Comparison of ENCODE assay signal across 9 mouse cellular contexts in the genomic region with DNA sequence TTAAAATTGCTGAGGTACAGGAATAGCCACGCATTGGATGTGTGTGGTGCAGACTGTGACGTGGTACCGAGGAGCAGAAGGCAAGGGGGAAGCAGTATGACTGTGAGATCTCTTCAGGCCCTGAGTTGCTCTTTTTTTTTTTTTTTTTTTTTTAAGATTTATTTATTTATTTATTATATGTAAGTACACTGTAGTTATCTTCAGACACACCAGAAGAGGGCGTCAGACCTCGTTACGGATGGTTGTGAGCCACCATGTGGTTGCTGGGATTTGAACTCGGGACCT. TPM values are rescaled to one million over a fixed set of nuclear protein-coding genes. Genes with fewer than 3 reads are reported as not detected.
A peak's percentile ranks its signal among the peaks of the same experiment; 100 is the strongest.
DNase-seq lines count a peak whose midpoint lies in the region; ATAC-seq and TF ChIP-seq lines count a peak whose summit lies in the region.
"Not testable (repeated sequence)": the region's sequence is repeated elsewhere in the genome, so short reads cannot be mapped to it uniquely, and the experiment has no call there.
"Had no signal": no experiment of that assay in that cellular context is flagged by ENCODE, and none has a peak within 500 bp of the region (broad histone marks: within the 10 kb centered on the region; RNA-seq: fewer than 3 reads in every experiment).

No protein-coding gene starts in this region.

- not testable (repeated sequence) for H3K27ac ChIP-seq in MEL (ENCODE audit: control insufficient read depth, low read depth, low read length); embryonic fibroblast, embryonic 13.5 days (ENCODE audit: insufficient read depth, low read length); heart, embryonic 11.5 days (ENCODE audit: low read depth, low read length); hindbrain, postnatal 0 days; limb, embryonic 12.5 days; neural tube, embryonic 11.5 days (ENCODE audit: low read depth, low read length)
- 0 out of 2 replicates have a peak overlapping the region, but pooled peaks have one; percentile 50 for H3K27ac ChIP-seq in lung, embryonic 15.5 days

- peaks cover 39% of the 10 kb centered on the region for H3K79me2 ChIP-seq in MEL (ENCODE audit: control insufficient read depth, insufficient read depth, low read length, poor library complexity)

- H3K4me3 ChIP-seq in MEL (ENCODE audit: control insufficient read depth in 1 of 2, insufficient read depth in 1 of 2, low read depth in 2 of 2, low read length in 2 of 2): peak overlapping the region; percentile 51 to 66
- H3K4me3 ChIP-seq in embryonic fibroblast, embryonic 13.5 days (ENCODE audit: insufficient read depth, low read length): peak overlapping the region; percentile 96
- H3K4me3 ChIP-seq in heart, embryonic 11.5 days (ENCODE audit: low read depth, low read length): peak overlapping the region; percentile 59
- H3K4me3 ChIP-seq in hindbrain, postnatal 0 days (ENCODE audit: low read length): peak overlapping the region; percentile 88
- peak overlapping the region; percentile 72 for H3K4me3 ChIP-seq in limb, embryonic 12.5 days (replicated peaks)
- peak overlapping the region; percentile 93 for H3K4me3 ChIP-seq in lung, embryonic 15.5 days
- H3K4me3 ChIP-seq in neural tube, embryonic 11.5 days (ENCODE audit: low read depth, low read length): not testable (repeated sequence)

- peaks cover 0 to 23% of the 10 kb centered on the region in 2 experiments; a peak in 3 of 4 replicates for H3K36me3 ChIP-seq in MEL (ENCODE audit: control insufficient read depth in 1 of 2, insufficient read depth in 2 of 2, low read length in 2 of 2)
- H3K36me3 ChIP-seq in heart, embryonic 11.5 days (ENCODE audit: control insufficient read depth, insufficient read depth, low read length); hindbrain, postnatal 0 days (ENCODE audit: insufficient read depth, low read length); limb, embryonic 12.5 days; lung, embryonic 15.5 days; neural tube, embryonic 11.5 days (ENCODE audit: control insufficient read depth, insufficient read depth, low read length): not testable (repeated sequence)

- H3K27me3 ChIP-seq in MEL (ENCODE audit: control insufficient read depth in 1 of 2, insufficient read depth in 2 of 2, low read length in 2 of 2); heart, embryonic 11.5 days (ENCODE audit: control insufficient read depth, insufficient read depth, low read length); hindbrain, postnatal 0 days (ENCODE audit: insufficient read depth, low read length); limb, embryonic 12.5 days; lung, embryonic 15.5 days; neural tube, embryonic 11.5 days (ENCODE audit: control insufficient read depth, insufficient read depth, low read length): not testable (repeated sequence)

- not testable (repeated sequence) for H3K4me1 ChIP-seq in MEL (ENCODE audit: control insufficient read depth in 1 of 2, insufficient read depth in 2 of 2, low read length in 2 of 2); embryonic fibroblast, embryonic 13.5 days (ENCODE audit: control insufficient read depth, insufficient read depth, low read length); heart, embryonic 11.5 days (ENCODE audit: control insufficient read depth, insufficient read depth, low read length); hindbrain, postnatal 0 days (ENCODE audit: insufficient read depth, low read length); limb, embryonic 12.5 days (replicated peaks); neural tube, embryonic 11.5 days (ENCODE audit: control insufficient read depth, insufficient read depth, low read length)
- H3K4me1 ChIP-seq in lung, embryonic 15.5 days: peaks cover 10% of the 10 kb centered on the region; the same call in 1 of the 2 replicates

- DNase-seq in MEL (ENCODE audit: low read depth, low spot score); hindbrain, postnatal 0 days (ENCODE audit: low spot score); neural tube, embryonic 11.5 days (ENCODE audit: low spot score): not testable (repeated sequence)

- not testable (repeated sequence) for TF ChIP-seq EP300 in MEL (IDR thresholded peaks at IDR 0.05; ENCODE audit: low read depth in 1 of 2, low read length in 2 of 2)

- H3K9me3 ChIP-seq in MEL (replicated peaks; ENCODE audit: insufficient read depth, low read length); heart, embryonic 11.5 days (replicated peaks; ENCODE audit: control insufficient read depth, low read length); hindbrain, postnatal 0 days (ENCODE audit: low read length); limb, embryonic 12.5 days; lung, embryonic 15.5 days; neural tube, embryonic 11.5 days (ENCODE audit: control insufficient read depth, low read length): not testable (repeated sequence)

- not testable (repeated sequence) for ATAC-seq in heart, embryonic 11.5 days (replicated peaks; ENCODE audit: insufficient number of reproducible peaks, low FRiP score, low TSS enrichment); hindbrain, postnatal 0 days; limb, embryonic 12.5 days (ENCODE audit: insufficient number of reproducible peaks, insufficient read depth, low FRiP score, low TSS enrichment, low read depth); lung, embryonic 15.5 days (ENCODE audit: borderline replicate concordance, extremely low read depth, low FRiP score, low TSS enrichment); neural tube, embryonic 11.5 days (ENCODE audit: insufficient read depth, low FRiP score, low TSS enrichment)

- peak overlapping the region; percentile 79 for H3K9ac ChIP-seq in MEL (ENCODE audit: control insufficient read depth, low read depth, low read length, poor library complexity, severe bottlenecking)
- peak overlapping the region; percentile 77; the same call in 1 of the 2 replicates for H3K9ac ChIP-seq in heart, embryonic 11.5 days (ENCODE audit: low read depth, low read length)
- H3K9ac ChIP-seq in hindbrain, postnatal 0 days (replicated peaks; ENCODE audit: low read length): peak overlapping the region; percentile 62; the same call in 1 of the 2 replicates
- H3K9ac ChIP-seq in limb, embryonic 12.5 days (replicated peaks); neural tube, embryonic 11.5 days (ENCODE audit: low read length): not testable (repeated sequence)
- peak overlapping the region; percentile 92; the same call in 1 of the 2 replicates for H3K9ac ChIP-seq in lung, embryonic 15.5 days

- WGBS in heart, embryonic 11.5 days (ENCODE audit: insufficient replicate concordance): 60% methylated on average over 7 of the region's 7 CpGs
- 61% methylated on average over 7 of the region's 7 CpGs for WGBS in hindbrain, postnatal 0 days
- 70% methylated on average over 7 of the region's 7 CpGs for WGBS in limb, embryonic 12.5 days
- WGBS in lung, embryonic 15.5 days: 52% methylated on average over 7 of the region's 7 CpGs
- 70% methylated on average over 7 of the region's 7 CpGs for WGBS in neural tube, embryonic 11.5 days

- not testable (repeated sequence) for TF ChIP-seq CTCF in MEL (IDR thresholded peaks at IDR 0.05 in 2 of 3, conservative IDR thresholded peaks at IDR 0.05 in 1 of 3; ENCODE audit: control insufficient read depth in 1 of 3, insufficient read depth in 1 of 3, low read depth in 2 of 3, low read length in 3 of 3, poor library complexity in 1 of 3, severe bottlenecking in 1 of 3); embryonic fibroblast, embryonic 13.5 days (IDR thresholded peaks at IDR 0.05; ENCODE audit: borderline replicate concordance, insufficient read depth, low read length); hindbrain, postnatal 0 days (IDR thresholded peaks at IDR 0.05; ENCODE audit: low read depth)

- peak overlapping the region; percentile 79 for H3K4me2 ChIP-seq in heart, embryonic 11.5 days
- H3K4me2 ChIP-seq in hindbrain, postnatal 0 days (ENCODE audit: low read depth, low read length): peak overlapping the region; percentile 72
- H3K4me2 ChIP-seq in limb, embryonic 12.5 days: peak overlapping the region; percentile 74
- peak overlapping the region; percentile 67 for H3K4me2 ChIP-seq in lung, embryonic 15.5 days
- H3K4me2 ChIP-seq in neural tube, embryonic 11.5 days (ENCODE audit: low read depth): peak overlapping the region; percentile 63

- TF ChIP-seq RAD21 in MEL (IDR thresholded peaks at IDR 0.05; ENCODE audit: low read depth, low read length): not testable (repeated sequence)

- not testable (repeated sequence) for TF ChIP-seq POLR2A in MEL (IDR thresholded peaks at IDR 0.05; ENCODE audit: control insufficient read depth in 1 of 2, insufficient read depth in 1 of 2, low read depth in 1 of 2, low read length in 2 of 2, poor library complexity in 1 of 2); embryonic fibroblast, embryonic 13.5 days (IDR thresholded peaks at IDR 0.05; ENCODE audit: low read depth, low read length)

RNA-seq across cellular contexts. Expression of a gene that starts 0.8 kb away (rescaled TPM):
- 58.6 and 67.8 TPM in 2 replicates for total RNA-seq in MEL (2012; rRNA removed)
- 100 to 1,000 TPM in 1 of 2 experiments, not detected in 1; 101 TPM for polyA plus RNA-seq in MEL (2012; ENCODE audit: insufficient read depth in 1 of 2, insufficient read length in 2 of 2, low read depth in 1 of 2, low replicate concordance in 2 of 2, missing spikeins in 1 of 2)
- polyA plus RNA-seq in embryonic fibroblast, embryonic 13.5 days (2011; ENCODE audit: insufficient read length, low read depth, missing spikeins): 35.7 and 38.8 TPM in 2 replicates
- 19.0 and 20.0 TPM in 2 replicates for polyA plus RNA-seq in heart, embryonic 11.5 days (2014; fragmentation: Nextera tagmentation; extraction: Ambion mirVana)
- 5.3 and 6.4 TPM in 2 replicates for total RNA-seq in hindbrain, postnatal 0 days (2014; rRNA removed)
- polyA plus RNA-seq in hindbrain, postnatal 0 days (2015; fragmentation: Nextera tagmentation; extraction: Ambion mirVana): 6.1 and 8.4 TPM in 2 replicates
- 12.0 and 13.6 TPM in 2 replicates for polyA plus RNA-seq in limb, embryonic 12.5 days (2016; fragmentation: Nextera tagmentation; extraction: Ambion mirVana)
- 20.1 and 24.7 TPM in 2 replicates for polyA plus RNA-seq in lung, embryonic 15.5 days (2015; fragmentation: Nextera tagmentation; extraction: Ambion mirVana)
- 11.7 and 12.3 TPM in 2 replicates for polyA plus RNA-seq in neural tube, embryonic 11.5 days (2014; fragmentation: Nextera tagmentation; extraction: Ambion mirVana)

RNA-seq across cellular contexts. Expression of a gene that starts 33.4 kb away (rescaled TPM):
- total RNA-seq in MEL (2012; rRNA removed): 10.5 and 12.1 TPM in 2 replicates
- polyA plus RNA-seq in MEL (2012; ENCODE audit: insufficient read depth in 1 of 2, insufficient read length in 2 of 2, low read depth in 1 of 2, low replicate concordance in 2 of 2, missing spikeins in 1 of 2): 1 to 10 TPM in 1 of 2 experiments, not detected in 1; 7.6 TPM
- 3.3 and 3.6 TPM in 2 replicates for polyA plus RNA-seq in embryonic fibroblast, embryonic 13.5 days (2011; ENCODE audit: insufficient read length, low read depth, missing spikeins)
- 3.1 and 5.6 TPM in 2 replicates for polyA plus RNA-seq in heart, embryonic 11.5 days (2014; fragmentation: Nextera tagmentation; extraction: Ambion mirVana)
- 3.0 and 5.5 TPM in 2 replicates for total RNA-seq in hindbrain, postnatal 0 days (2014; rRNA removed)
- polyA plus RNA-seq in hindbrain, postnatal 0 days (2015; fragmentation: Nextera tagmentation; extraction: Ambion mirVana): 4.8 and 5.2 TPM in 2 replicates
- polyA plus RNA-seq in limb, embryonic 12.5 days (2016; fragmentation: Nextera tagmentation; extraction: Ambion mirVana): 10.2 and 11.5 TPM in 2 replicates
- 5.3 and 5.5 TPM in 2 replicates for polyA plus RNA-seq in lung, embryonic 15.5 days (2015; fragmentation: Nextera tagmentation; extraction: Ambion mirVana)
- polyA plus RNA-seq in neural tube, embryonic 11.5 days (2014; fragmentation: Nextera tagmentation; extraction: Ambion mirVana): 6.4 and 6.7 TPM in 2 replicates

RNA-seq across cellular contexts. Expression of a gene that starts 38.4 kb away (rescaled TPM):
- not detected in 2 replicates for total RNA-seq in MEL (2012; rRNA removed)
- polyA plus RNA-seq in MEL (2012; ENCODE audit: insufficient read depth in 1 of 2, insufficient read length in 2 of 2, low read depth in 1 of 2, low replicate concordance in 2 of 2, missing spikeins in 1 of 2): not detected
- not detected in 2 replicates for polyA plus RNA-seq in embryonic fibroblast, embryonic 13.5 days (2011; ENCODE audit: insufficient read length, low read depth, missing spikeins)
- 0.04 and 0.10 TPM in 2 replicates for polyA plus RNA-seq in heart, embryonic 11.5 days (2014; fragmentation: Nextera tagmentation; extraction: Ambion mirVana)
- 0.26 TPM in 1 of 2 replicates, not detected in the other for total RNA-seq in hindbrain, postnatal 0 days (2014; rRNA removed)
- polyA plus RNA-seq in hindbrain, postnatal 0 days (2015; fragmentation: Nextera tagmentation; extraction: Ambion mirVana): 0.24 and 0.33 TPM in 2 replicates
- 0.09 and 0.16 TPM in 2 replicates for polyA plus RNA-seq in limb, embryonic 12.5 days (2016; fragmentation: Nextera tagmentation; extraction: Ambion mirVana)
- 0.52 and 0.64 TPM in 2 replicates for polyA plus RNA-seq in lung, embryonic 15.5 days (2015; fragmentation: Nextera tagmentation; extraction: Ambion mirVana)
- 0.15 and 0.24 TPM in 2 replicates for polyA plus RNA-seq in neural tube, embryonic 11.5 days (2014; fragmentation: Nextera tagmentation; extraction: Ambion mirVana)
- total RNA-seq: common myeloid progenitor, adult 5-6 weeks; layer of hippocampus, postnatal 25 days had no signal
